Mouse (Mus musculus) midbrain, embryonic 15.5 days (tissue): ENCODE measurements around the gene Gm16181. TPM values are rescaled to one million over a fixed set of nuclear protein-coding genes. Genes with fewer than 3 reads are reported as not detected.
A peak's percentile ranks its signal among the peaks of the same experiment; 100 is the strongest.

Source experiments
- ATAC-seq: fragments of 200-750 bp; cut with Nextera tagmentation; replicated peaks from 2 replicates; pipeline ENCODE4 v1.8.0; 2017; ENCODE audit warnings: moderate TSS enrichment
- H3K27ac ChIP-seq: fragments of 300-500 bp; sonication (generic); 2 replicates; pipeline ENCODE4 v1.5.1; 2015; ENCODE audit warnings: mild to moderate bottlenecking, inconsistent platforms
- H3K27me3 ChIP-seq: fragments of 300-500 bp; sonication (generic); replicated peaks from 2 replicates; pipeline ENCODE4 v1.6.1; 2015; ENCODE audit warnings: inconsistent platforms
- H3K36me3 ChIP-seq: fragments of 300-500 bp; sonication (generic); replicated peaks from 2 replicates; pipeline ENCODE4 v1.6.1; 2015; ENCODE audit warnings: inconsistent platforms
- H3K4me1 ChIP-seq: fragments of 300-500 bp; sonication (generic); 2 replicates; pipeline ENCODE4 v1.6.1; 2015; ENCODE audit warnings: inconsistent platforms
- H3K4me2 ChIP-seq: fragments of 300-500 bp; sonication (generic); 2 replicates; pipeline ENCODE4 v1.6.1; 2015; ENCODE audit warnings: inconsistent platforms, mild to moderate bottlenecking, moderate library complexity
- H3K4me3 ChIP-seq: fragments of 300-500 bp; sonication (generic); 2 replicates; pipeline ENCODE4 v1.5.1; 2015; ENCODE audit warnings: mild to moderate bottlenecking, inconsistent platforms
- H3K9ac ChIP-seq: fragments of 300-500 bp; sonication (generic); 2 replicates; pipeline ENCODE4 v1.6.1; 2015; ENCODE audit warnings: mild to moderate bottlenecking, inconsistent platforms
- H3K9me3 ChIP-seq: fragments of 300-500 bp; sonication (generic); 2 replicates; pipeline ENCODE4 v1.6.1; 2016; ENCODE audit warnings: inconsistent platforms
- WGBS: fragments of 180-500 bp; shearing (Covaris S2); methylation state at CpG from one replicate; pipeline ENCODE4 v1.1.7; 2015; ENCODE audit warnings: mixed read lengths; 5-methylcytosine and 5-hydroxymethylcytosine counted together
- polyA plus RNA-seq: library from polyadenylated mRNA; unstranded; fragments of >200 nt; fragmentation: Nextera tagmentation; extraction: Ambion mirVana; gene quantifications from 2 replicates; pipeline ENCODE4 v1.2.1, GENCODE M21; 2015

Gene Gm16181
- polyA plus RNA-seq, 1 experiment from 2014 or later = 1.6 TPM

DNA sequence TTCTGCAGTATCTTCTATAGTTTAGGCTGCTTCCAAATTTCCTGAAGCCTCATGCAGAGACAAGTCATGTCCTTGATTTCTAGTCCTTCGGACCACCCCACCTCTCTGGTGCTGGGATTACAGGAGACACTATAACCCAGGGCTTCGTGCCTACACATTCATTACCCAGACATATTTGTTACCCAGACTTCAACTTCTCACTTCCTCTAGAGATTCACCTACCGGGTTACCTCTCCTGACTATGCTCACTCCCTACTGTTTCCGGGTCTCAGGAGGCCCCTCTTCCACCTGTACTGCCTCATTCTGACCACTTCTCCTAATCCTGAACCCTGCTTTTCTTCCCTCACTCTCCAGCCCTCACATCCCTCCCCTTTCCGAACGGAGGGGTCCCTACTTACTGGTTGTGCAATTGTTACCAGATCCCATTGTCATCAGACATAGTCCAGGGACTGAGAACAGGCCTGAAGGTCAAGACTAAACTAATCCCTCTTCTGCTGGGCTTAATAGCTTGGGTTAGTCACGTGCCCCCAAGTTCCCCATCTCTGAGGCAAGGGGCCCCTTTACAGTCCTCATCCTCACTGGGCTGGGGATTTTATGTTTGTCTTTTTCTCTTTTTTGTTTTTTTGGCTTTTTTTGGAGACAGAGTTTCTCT is 32.5 kb upstream of the Gm16181 start, which contains the start of gene Lst1:
TSS of gene Lst1 (minus strand) at position 481 of the 652 bp plus-strand sequence.
- no peaks in the 10 kb centered on the region; the same call in 1 of the 2 replicates for H3K27me3 ChIP-seq
- peaks cover 11% of the 10 kb centered on the region; the same call in 1 of the 2 replicates for H3K4me1 ChIP-seq
- WGBS = 70% methylated on average over 7 of the region's 7 CpGs
- no peak for ATAC-seq
- H3K4me3 ChIP-seq = no peak within 1 kb of the TSS
- H3K27ac ChIP-seq = no peak within 1 kb of the TSS
- no peak within 1 kb of the TSS for H3K9ac ChIP-seq
- no peak within 1 kb of the TSS for H3K4me2 ChIP-seq
- no peaks in the 10 kb centered on the region for H3K36me3 ChIP-seq
- no peaks in the 10 kb centered on the region for H3K9me3 ChIP-seq

- no peak for ATAC-seq
- H3K36me3 ChIP-seq = no peaks in the 10 kb centered on the region
- WGBS = 75% methylated on average over 1 of the region's 1 CpGs
- no peak overlapping the region for H3K4me2 ChIP-seq
- H3K27ac ChIP-seq = no peak overlapping the region
- H3K9ac ChIP-seq = no peak overlapping the region
- peaks cover 1% of the 10 kb centered on the region; the same call in 1 of the 2 replicates for H3K27me3 ChIP-seq
- no peak overlapping the region for H3K4me3 ChIP-seq
- H3K9me3 ChIP-seq = no peaks in the 10 kb centered on the region
- H3K4me1 ChIP-seq = peaks cover 11% of the 10 kb centered on the region; the same call in 1 of the 2 replicates
Measured at GRCm38 (mm10) chr17:35189186-35189585, 31.4 kb upstream of the Gm16181 start.

DNA sequence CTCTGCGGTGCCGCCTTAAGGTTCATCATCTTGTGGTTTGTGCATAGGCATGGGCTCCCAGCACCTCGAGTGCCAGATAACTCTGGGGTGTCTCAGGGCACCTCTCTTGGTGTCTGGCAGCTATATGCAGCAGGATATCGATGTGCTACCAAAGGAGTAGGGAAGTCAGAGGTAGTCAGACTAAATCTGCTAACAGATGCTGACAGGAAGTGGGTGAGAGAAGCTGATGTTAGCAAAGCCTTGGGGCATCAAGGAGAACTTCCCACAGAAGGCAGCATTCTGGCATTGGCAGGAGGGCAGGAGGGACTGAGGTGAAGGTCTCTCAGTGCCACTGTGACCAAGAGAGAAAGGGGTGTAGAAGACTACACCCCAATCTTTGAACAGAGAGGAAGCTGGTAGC is 30.5 kb upstream of the Gm16181 start:
- Histone ChIP-seq H3K4me1 (peaks cover 11% of the 10 kb centered on the region; the same call in 1 of the 2 replicates), H3K4me3 (no peak overlapping the region), H3K9ac (no peak overlapping the region), H3K36me3 (no peaks in the 10 kb centered on the region), H3K27me3 (peaks cover 10% of the 10 kb centered on the region), H3K4me2 (no peak overlapping the region), H3K9me3 (no peaks in the 10 kb centered on the region), H3K27ac (no peak overlapping the region)
- ATAC-seq = no peak
- 72% methylated on average over 4 of the region's 4 CpGs for WGBS

- no peak overlapping the region for H3K27ac ChIP-seq
- H3K27me3 ChIP-seq = peaks cover 27% of the 10 kb centered on the region
- H3K4me3 ChIP-seq = no peak overlapping the region
- H3K36me3 ChIP-seq = no peaks in the 10 kb centered on the region
- WGBS = 57% methylated on average over 2 of the region's 2 CpGs
- H3K9ac ChIP-seq = no peak overlapping the region
- H3K9me3 ChIP-seq = no peaks in the 10 kb centered on the region
- H3K4me1 ChIP-seq = peaks cover 12% of the 10 kb centered on the region
- no peak overlapping the region for H3K4me2 ChIP-seq
- ATAC-seq = no peak
Measured at GRCm38 (mm10) chr17:35191723-35192122, 28.9 kb upstream of the Gm16181 start.

GRCm38 (mm10) chr17:35192924-35193323 is 27.7 kb upstream of the Gm16181 start:
- Histone ChIP-seq H3K27ac (no peak overlapping the region), H3K36me3 (no peaks in the 10 kb centered on the region), H3K9me3 (no peaks in the 10 kb centered on the region), H3K4me3 (no peak overlapping the region), H3K27me3 (peaks cover 32% of the 10 kb centered on the region), H3K4me2 (no peak overlapping the region), H3K4me1 (peaks cover 11% of the 10 kb centered on the region), H3K9ac (no peak overlapping the region)
- 84% methylated on average over 5 of the region's 5 CpGs for WGBS
- no peak for ATAC-seq

- 76% methylated on average over 28 of the region's 28 CpGs for WGBS
Measured at GRCm38 (mm10) chr17:35193881-35194843, 26.5 kb upstream of the Gm16181 start, which contains the start of gene Ltb. Gene Ltb, plus strand, starts transcription at chr17:35194439.

DNA sequence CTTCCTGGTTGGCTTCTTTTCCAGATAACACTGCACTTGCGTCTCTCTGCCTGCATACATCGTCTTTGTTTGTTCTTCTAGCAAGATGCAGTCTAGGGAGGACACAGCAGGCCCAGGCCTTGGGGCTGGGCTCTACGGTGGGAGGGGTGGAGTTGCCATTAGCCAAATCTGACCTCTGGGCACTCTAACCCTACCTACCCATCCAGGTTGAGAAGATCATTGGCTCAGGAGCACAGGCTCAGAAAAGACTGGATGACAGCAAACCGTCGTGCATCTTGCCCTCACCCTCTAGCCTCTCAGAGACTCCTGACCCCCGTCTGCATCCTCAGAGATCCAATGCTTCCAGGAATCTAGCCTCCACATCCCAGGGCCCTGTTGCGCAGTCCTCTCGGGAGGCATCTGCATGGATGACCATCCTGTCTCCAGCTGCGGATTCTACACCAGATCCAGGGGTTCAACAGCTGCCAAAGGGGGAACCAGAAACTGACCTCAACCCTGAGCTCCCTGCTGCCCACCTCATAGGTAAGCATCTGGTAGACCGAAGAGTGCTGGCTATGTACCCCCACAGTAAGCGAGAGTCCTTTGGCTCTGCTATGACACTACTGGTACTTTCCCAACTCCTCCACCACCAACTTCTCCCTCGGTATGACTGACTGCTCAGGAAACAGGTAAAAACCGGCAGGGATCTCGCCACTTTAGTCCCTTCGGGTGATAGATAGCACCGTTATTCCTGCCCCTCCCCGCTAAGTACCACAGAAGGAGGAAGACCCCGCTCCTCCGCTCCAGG is 25.6 kb upstream of the Gm16181 start:
- Histone ChIP-seq H3K4me1 (peaks cover 11% of the 10 kb centered on the region), H3K27ac (no peak overlapping the region), H3K9ac (0 out of 2 replicates have a peak overlapping the region, but pooled peaks have one; percentile 31), H3K36me3 (no peaks in the 10 kb centered on the region), H3K4me3 (peak overlapping the region; percentile 39), H3K27me3 (peaks cover 32% of the 10 kb centered on the region), H3K9me3 (no peaks in the 10 kb centered on the region), H3K4me2 (peak overlapping the region; percentile 68)
- ATAC-seq = no peak
- WGBS = 42% methylated on average over 19 of the region's 19 CpGs

More at GRCm38 (mm10) chr17:35193881-35194843, 26.5 kb upstream of the Gm16181 start, which contains the start of gene Ltb:
- H3K4me2 ChIP-seq = no peak within 1 kb of the TSS
- peaks cover 11% of the 10 kb centered on the region for H3K4me1 ChIP-seq
- H3K27me3 ChIP-seq = peaks cover 32% of the 10 kb centered on the region
- no peak within 1 kb of the TSS for H3K9ac ChIP-seq
- peak within 1 kb of the TSS; percentile 39; the same call in 1 of the 2 replicates for H3K4me3 ChIP-seq
- H3K36me3 ChIP-seq = no peaks in the 10 kb centered on the region
- ATAC-seq = no peak
- no peaks in the 10 kb centered on the region for H3K9me3 ChIP-seq
- H3K27ac ChIP-seq = no peak within 1 kb of the TSS

DNA sequence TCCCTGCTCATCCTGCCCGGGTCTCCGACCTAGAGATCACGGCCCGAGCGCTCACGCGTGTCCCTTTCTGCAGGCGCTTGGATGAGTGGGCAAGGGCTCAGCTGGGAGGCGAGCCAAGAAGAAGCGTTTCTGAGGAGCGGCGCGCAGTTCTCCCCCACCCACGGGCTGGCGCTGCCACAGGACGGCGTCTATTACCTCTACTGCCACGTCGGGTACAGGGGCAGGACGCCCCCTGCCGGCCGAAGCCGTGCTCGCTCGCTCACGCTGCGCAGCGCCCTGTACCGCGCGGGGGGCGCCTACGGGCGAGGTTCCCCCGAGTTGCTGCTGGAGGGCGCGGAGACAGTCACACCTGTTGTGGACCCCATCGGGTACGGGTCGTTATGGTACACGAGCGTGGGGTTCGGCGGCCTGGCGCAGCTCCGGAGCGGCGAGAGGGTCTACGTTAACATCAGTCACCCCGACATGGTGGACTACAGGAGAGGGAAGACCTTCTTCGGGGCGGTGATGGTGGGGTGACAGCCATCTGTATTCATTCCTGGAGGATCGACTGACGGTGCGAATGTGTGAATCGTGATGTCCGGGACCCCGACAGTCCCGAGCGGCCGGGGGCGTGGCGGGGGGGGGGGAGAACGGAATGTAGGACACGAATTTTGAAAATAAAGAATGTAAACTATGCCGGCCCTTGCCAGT is 24.9 kb upstream of the Gm16181 start:
- Histone ChIP-seq H3K27ac (no peak overlapping the region), H3K4me2 (peak overlapping the region; percentile 68), H3K9ac (peak overlapping the region; percentile 31), H3K36me3 (no peaks in the 10 kb centered on the region), H3K4me1 (peaks cover 11% of the 10 kb centered on the region), H3K27me3 (peaks cover 36% of the 10 kb centered on the region), H3K9me3 (no peaks in the 10 kb centered on the region), H3K4me3 (peak overlapping the region; percentile 39)
- WGBS = 2% methylated on average over 66 of the region's 66 CpGs
- peak; percentile 79 for ATAC-seq

DNA sequence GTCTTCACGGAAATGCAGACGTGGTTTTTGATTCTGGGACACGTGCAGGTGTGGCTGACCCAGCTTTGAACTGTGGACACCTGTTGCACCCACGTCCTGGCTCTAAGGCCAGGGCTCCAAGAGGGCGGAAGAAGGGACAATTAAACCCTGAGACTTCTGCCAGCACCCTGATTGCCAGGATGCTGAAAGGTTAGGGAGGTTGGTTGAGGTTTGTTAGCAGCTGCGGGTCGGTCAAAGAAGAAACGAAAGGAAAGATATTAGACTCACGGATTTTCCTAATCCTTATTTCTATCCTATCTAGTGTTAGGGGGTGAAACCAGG is 24.4 kb upstream of the Gm16181 start:
- no peaks in the 10 kb centered on the region for H3K9me3 ChIP-seq
- WGBS = 41% methylated on average over 9 of the region's 9 CpGs
- no peak overlapping the region for H3K27ac ChIP-seq
- no peak for ATAC-seq
- H3K9ac ChIP-seq = no peak overlapping the region
- H3K4me1 ChIP-seq = peaks cover 11% of the 10 kb centered on the region
- peak overlapping the region; percentile 39 for H3K4me3 ChIP-seq
- peaks cover 36% of the 10 kb centered on the region for H3K27me3 ChIP-seq
- peak overlapping the region; percentile 68 for H3K4me2 ChIP-seq
- H3K36me3 ChIP-seq = no peaks in the 10 kb centered on the region

GRCm38 (mm10) chr17:35197126-35197525 is 23.5 kb upstream of the Gm16181 start:
- H3K9me3 ChIP-seq = no peaks in the 10 kb centered on the region
- no peak overlapping the region for H3K9ac ChIP-seq
- no peak overlapping the region for H3K4me2 ChIP-seq
- H3K4me3 ChIP-seq = no peak overlapping the region
- H3K27me3 ChIP-seq = peaks cover 36% of the 10 kb centered on the region
- WGBS = 42% methylated on average over 6 of the region's 6 CpGs
- H3K36me3 ChIP-seq = no peaks in the 10 kb centered on the region
- peaks cover 11% of the 10 kb centered on the region for H3K4me1 ChIP-seq
- no peak for ATAC-seq
- H3K27ac ChIP-seq = no peak overlapping the region

- Histone ChIP-seq H3K27me3 (peaks cover 36% of the 10 kb centered on the region), H3K4me1 (peaks cover 11% of the 10 kb centered on the region), H3K9ac (no peak overlapping the region), H3K36me3 (no peaks in the 10 kb centered on the region), H3K9me3 (no peaks in the 10 kb centered on the region), H3K4me3 (no peak overlapping the region), H3K4me2 (no peak overlapping the region), H3K27ac (no peak overlapping the region)
- ATAC-seq = no peak
- WGBS = 69% methylated on average over 7 of the region's 7 CpGs
Measured at GRCm38 (mm10) chr17:35198029-35198428, 22.6 kb upstream of the Gm16181 start.
